12 mouse cellular contexts compared by ENCODE assay signal in genomic region chr16:94890056-94890455, GRCm38 (mm10).
DNase-seq lines count a peak whose midpoint lies in the region; ATAC-seq and TF ChIP-seq lines count a peak whose summit lies in the region.
"Had no signal": no experiment of that assay in that cellular context is flagged by ENCODE, and none has a peak within 500 bp of the region (broad histone marks: within the 10 kb centered on the region; RNA-seq: fewer than 3 reads in every experiment).

No protein-coding gene starts in this region.

- peak; percentile 67 for DNase-seq in forebrain, embryonic 14.5 days (ENCODE audit: low spot score)
- no peak for DNase-seq in left cerebral cortex, adult 2 months (ENCODE audit: extremely low spot score in 1 of 2, low spot score in 2 of 2)
- no peak for DNase-seq in left cerebral cortex, postnatal 36 days (ENCODE audit: low spot score in 2 of 2)
- DNase-seq in adrenal gland, postnatal 36 days, result peak; percentile 33 to 55
- peak; percentile 74 to 83 for DNase-seq in cerebellum, postnatal 25 days
- no peak for DNase-seq in testis, postnatal 10 days (ENCODE audit: low spot score)
- DNase-seq: lung, adult 2 months had no signal

- no peak for TF ChIP-seq CTCF in left cerebral cortex, adult 2 months (IDR thresholded peaks at IDR 0.05)

- peaks cover 3% of the 10 kb centered on the region; the same call in 1 of the 2 replicates for H3K4me1 ChIP-seq in forebrain, embryonic 14.5 days (ENCODE audit: control insufficient read depth, insufficient read depth, low read length)
- H3K4me1 ChIP-seq in forebrain, embryonic 16.5 days (replicated peaks; ENCODE audit: control insufficient read depth, insufficient read depth, low read length), result peaks cover 3% of the 10 kb centered on the region; the same call in 1 of the 2 replicates
- H3K4me1 ChIP-seq in liver, embryonic 12.5 days, result no peaks in the 10 kb centered on the region
- H3K4me1 ChIP-seq: limb, embryonic 10.5 days had no signal

- H3K27me3 ChIP-seq in forebrain, embryonic 14.5 days (replicated peaks; ENCODE audit: control insufficient read depth, insufficient read depth, low read length), result no peaks in the 10 kb centered on the region
- H3K27me3 ChIP-seq in forebrain, embryonic 16.5 days (replicated peaks; ENCODE audit: control insufficient read depth, insufficient read depth, low read length), result no peaks in the 10 kb centered on the region
- H3K27me3 ChIP-seq in liver, embryonic 12.5 days (replicated peaks), result no peaks in the 10 kb centered on the region
- H3K27me3 ChIP-seq: embryonic facial prominence, embryonic 12.5 days; heart, embryonic 13.5 days had no signal

- H3K4me3 ChIP-seq in forebrain, embryonic 14.5 days (ENCODE audit: low read depth, low read length), result no peak overlapping the region
- no peak overlapping the region for H3K4me3 ChIP-seq in forebrain, embryonic 16.5 days (replicated peaks; ENCODE audit: low read length)
- no peak overlapping the region for H3K4me3 ChIP-seq in left cerebral cortex, adult 2 months
- no peak overlapping the region for H3K4me3 ChIP-seq in liver, embryonic 12.5 days
- H3K4me3 ChIP-seq: embryonic facial prominence, embryonic 12.5 days; heart, embryonic 13.5 days; limb, embryonic 10.5 days had no signal

- no peak overlapping the region for H3K4me2 ChIP-seq in forebrain, embryonic 14.5 days (ENCODE audit: low read length)
- no peak overlapping the region for H3K4me2 ChIP-seq in forebrain, embryonic 16.5 days (ENCODE audit: low read length)
- no peak overlapping the region for H3K4me2 ChIP-seq in liver, embryonic 12.5 days
- H3K4me2 ChIP-seq: embryonic facial prominence, embryonic 12.5 days; heart, embryonic 13.5 days had no signal

- no peaks in the 10 kb centered on the region for H3K9me3 ChIP-seq in forebrain, embryonic 14.5 days (replicated peaks; ENCODE audit: control insufficient read depth, low read length)
- no peaks in the 10 kb centered on the region for H3K9me3 ChIP-seq in forebrain, embryonic 16.5 days (ENCODE audit: control insufficient read depth, low read length)
- H3K9me3 ChIP-seq in liver, embryonic 12.5 days (replicated peaks), result no peaks in the 10 kb centered on the region
- H3K9me3 ChIP-seq: embryonic facial prominence, embryonic 12.5 days; limb, embryonic 10.5 days had no signal

- WGBS in forebrain, embryonic 14.5 days, result 52% methylated on average over 2 of the region's 2 CpGs
- WGBS in forebrain, embryonic 16.5 days, result 28% methylated on average over 2 of the region's 2 CpGs
- WGBS in liver, embryonic 12.5 days (ENCODE audit: insufficient replicate concordance), result 58% methylated on average over 2 of the region's 2 CpGs

- no peak overlapping the region for H3K9ac ChIP-seq in forebrain, embryonic 14.5 days (ENCODE audit: low read length)
- H3K9ac ChIP-seq in forebrain, embryonic 16.5 days (replicated peaks; ENCODE audit: low read depth, low read length), result no peak overlapping the region
- no peak overlapping the region for H3K9ac ChIP-seq in liver, embryonic 12.5 days
- H3K9ac ChIP-seq: embryonic facial prominence, embryonic 12.5 days; heart, embryonic 13.5 days had no signal

- no peak overlapping the region for H3K27ac ChIP-seq in forebrain, embryonic 14.5 days (ENCODE audit: low read depth, low read length)
- no peak overlapping the region for H3K27ac ChIP-seq in forebrain, embryonic 16.5 days (ENCODE audit: low read length)
- 0 out of 2 replicates have a peak overlapping the region, but pooled peaks have one; percentile 13 for H3K27ac ChIP-seq in left cerebral cortex, adult 2 months
- H3K27ac ChIP-seq in liver, embryonic 12.5 days, result no peak overlapping the region
- H3K27ac ChIP-seq: embryonic facial prominence, embryonic 12.5 days; heart, embryonic 13.5 days; limb, embryonic 10.5 days had no signal

- intact Hi-C loops in left cerebral cortex, adult 2 months (cut with DNase I), result no loop called here
- intact Hi-C loops in left cerebral cortex, postnatal 36 days (cut with DNase I), result no loop called here

- no peak for ATAC-seq in forebrain, embryonic 14.5 days
- no peak for ATAC-seq in forebrain, embryonic 16.5 days
- ATAC-seq in liver, embryonic 12.5 days, result no peak

- no peaks in the 10 kb centered on the region for H3K36me3 ChIP-seq in forebrain, embryonic 14.5 days (ENCODE audit: control insufficient read depth, insufficient read depth, low read length)
- H3K36me3 ChIP-seq in forebrain, embryonic 16.5 days (ENCODE audit: control insufficient read depth, insufficient read depth), result no peaks in the 10 kb centered on the region
- no peaks in the 10 kb centered on the region for H3K36me3 ChIP-seq in liver, embryonic 12.5 days
- H3K36me3 ChIP-seq: embryonic facial prominence, embryonic 12.5 days; heart, embryonic 13.5 days; limb, embryonic 10.5 days had no signal

Comparison
In these comparisons a context has a peak if more than half of its experiments do, and no peak if none do; other contexts are left out.
1. DNase-seq: peak in forebrain, embryonic 14.5 days (single experiment), adrenal gland, postnatal 36 days (2 of 2) and cerebellum, postnatal 25 days (2 of 2); none in left cerebral cortex, adult 2 months (0 of 2), left cerebral cortex, postnatal 36 days (0 of 2) and testis, postnatal 10 days (single experiment).